Mouse (Mus musculus) CD4-positive, CD25-positive, alpha-beta regulatory T cell, adult 2 months (primary cell): Measurements from ENCODE around the gene Pitpna.
A peak's percentile ranks its signal among the peaks of the same experiment; 100 is the strongest.

ENCODE experiments used
- DNase-seq: peaks from one replicate; pipeline ENCODE4 v3.0.0-alpha.2; 2012; ENCODE audit warnings: low read depth, low spot score

Pitpna gene

DNA sequence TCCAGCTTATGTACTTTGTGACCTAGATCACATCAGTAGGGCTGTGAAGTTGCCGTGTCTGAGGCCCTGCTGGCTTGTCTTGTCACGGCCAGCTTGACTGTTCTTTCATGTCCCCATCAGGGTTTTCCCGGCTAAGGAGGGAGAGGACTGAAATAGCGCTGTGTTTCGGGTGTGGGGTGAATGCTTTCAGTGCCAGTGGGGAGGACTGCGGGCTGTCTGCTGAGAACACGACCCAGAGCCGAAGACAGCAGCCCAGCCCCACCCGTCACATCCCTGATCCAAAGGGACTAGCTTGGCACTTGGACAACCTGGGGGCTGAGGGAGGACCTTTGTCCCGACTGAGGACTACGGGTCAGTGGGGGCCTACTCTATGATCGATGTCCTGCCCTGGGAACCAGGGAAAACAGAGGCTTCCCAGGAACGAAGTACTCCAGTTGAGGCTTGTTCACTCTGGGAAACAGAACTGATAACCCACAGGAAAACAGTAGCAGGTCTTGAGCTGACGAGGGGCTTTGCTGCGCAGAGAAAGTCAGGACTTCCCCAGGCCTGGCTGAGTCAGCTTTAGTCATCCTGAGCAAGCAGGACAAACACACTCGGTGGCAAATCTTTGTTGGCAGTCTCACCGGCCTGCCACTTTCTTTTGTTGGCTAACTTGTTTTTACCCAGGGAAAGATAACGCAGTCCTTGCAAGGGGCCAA, 23.9 kb upstream of the Pitpna start:
- no peak for DNase-seq

DNA sequence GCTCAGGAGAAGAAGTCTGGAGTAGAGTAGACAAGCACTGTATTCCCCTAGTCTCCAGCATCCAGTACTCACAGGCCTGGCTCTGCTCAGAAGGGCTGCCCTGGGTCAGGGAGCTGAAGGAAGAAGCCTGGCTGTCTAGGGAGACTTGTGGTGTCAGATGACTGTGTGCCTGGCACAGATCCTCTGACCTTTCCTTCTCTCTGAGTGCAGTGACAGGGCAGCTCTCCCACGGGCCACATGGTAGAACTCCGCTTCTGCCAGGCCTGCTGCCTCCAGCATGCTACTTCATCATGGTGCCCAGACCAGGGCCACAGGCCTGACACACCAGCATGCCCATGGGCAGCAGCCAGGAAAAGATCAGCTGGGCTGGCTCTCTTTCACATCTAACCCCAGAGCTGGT, 22.0 kb upstream of the Pitpna start:
- DNase-seq: no peak

DNA sequence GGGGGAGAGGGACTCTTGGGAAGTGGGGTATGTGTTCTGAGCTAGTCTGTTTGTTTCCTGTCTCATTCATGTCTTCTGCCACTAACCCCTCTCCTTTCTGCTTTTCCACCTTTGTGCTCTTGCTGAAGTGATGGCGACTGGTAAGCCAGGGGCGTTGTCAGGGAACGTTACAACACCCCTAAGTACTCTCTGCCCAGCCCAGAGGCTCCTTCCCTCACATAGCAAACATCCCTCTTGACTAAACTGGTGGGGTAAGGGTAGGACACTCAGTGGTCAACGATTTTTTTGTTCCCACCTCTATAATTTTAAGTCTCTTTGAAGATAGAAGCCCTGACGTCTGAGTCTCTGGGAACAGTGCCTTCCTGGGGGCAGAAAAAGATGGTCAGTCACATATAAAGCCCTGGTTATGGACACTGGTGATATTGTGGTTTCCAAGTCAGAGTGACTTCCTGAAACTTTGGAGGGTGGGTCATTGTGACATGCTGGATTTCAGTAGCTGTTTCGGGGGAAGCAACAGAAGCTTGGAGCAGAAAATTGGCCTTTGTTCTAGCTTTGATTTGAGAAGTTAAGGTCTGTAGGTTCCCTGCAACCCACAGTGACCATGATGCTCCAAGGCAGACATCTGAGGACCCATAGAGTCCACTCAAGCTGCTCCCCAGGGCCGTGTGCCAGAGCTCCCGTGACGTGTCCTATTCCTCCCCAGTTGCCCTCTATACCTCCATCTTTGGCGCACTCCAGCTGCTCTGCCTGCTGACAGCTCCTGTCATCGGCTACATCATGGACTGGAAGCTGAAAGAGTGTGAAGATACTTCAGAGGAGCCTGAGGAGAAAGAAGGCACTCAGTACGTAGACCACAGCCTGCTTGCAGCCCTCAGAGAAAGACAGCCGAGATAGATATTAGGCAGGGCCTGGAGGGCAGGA, 21.4 kb upstream of the Pitpna start:
- no peak for DNase-seq

DNA sequence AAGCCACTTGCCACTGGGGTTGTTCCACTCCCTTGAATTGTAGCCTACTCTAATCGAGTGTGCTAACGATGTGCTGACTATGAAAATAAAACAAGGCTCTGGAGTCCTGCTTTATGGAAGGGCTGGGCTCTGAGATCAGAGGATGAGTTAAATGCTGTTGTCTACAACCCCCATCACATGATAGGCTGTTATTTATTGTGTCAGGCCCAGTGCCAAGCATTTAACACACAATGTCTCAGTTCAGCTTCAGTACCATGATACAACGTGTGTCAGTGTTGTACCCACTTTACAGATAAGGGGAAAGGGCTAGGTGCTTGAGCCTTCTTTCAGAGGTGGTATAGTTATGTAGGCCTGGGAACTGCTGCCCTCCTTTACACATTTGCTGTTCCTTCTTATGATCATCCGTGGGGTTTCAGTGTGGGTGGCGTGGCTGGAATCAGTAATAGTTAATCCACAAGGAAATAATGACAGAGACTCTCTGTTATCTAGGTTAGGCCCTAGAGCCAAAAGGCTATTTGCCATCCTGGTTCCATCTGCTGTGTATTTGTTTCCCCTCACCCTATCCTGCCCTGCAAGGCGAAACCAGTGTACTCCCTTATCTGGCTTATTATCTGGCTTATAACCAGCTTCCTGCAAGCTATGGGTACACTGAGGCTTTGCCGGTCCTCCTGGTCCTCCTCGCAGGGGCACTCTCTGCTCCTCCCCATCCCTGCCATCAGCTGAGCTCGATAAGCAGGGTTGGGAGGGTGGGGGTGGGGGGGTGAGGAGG, 20.4 kb upstream of the Pitpna start:
- no peak for DNase-seq

DNA sequence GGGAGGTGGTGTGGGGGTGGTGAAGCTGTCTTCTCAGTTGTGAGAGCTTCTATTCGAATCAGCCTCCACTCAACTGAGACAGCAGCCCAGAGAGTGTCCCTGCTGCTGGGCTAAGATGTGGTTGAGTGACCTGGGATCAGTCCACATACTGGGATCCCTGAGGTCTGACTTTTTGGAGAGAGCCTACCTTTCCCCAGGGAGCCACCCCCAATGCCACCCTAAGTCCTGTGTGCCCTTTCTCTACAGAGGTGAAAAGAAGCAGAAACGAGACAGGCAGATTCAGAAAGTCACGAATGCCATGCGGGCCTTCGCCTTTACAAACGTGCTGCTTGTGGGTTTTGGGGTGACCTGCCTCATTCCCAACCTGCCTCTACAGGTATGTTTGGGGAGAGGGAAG, 19.8 kb upstream of the Pitpna start:
- no peak for DNase-seq

DNA sequence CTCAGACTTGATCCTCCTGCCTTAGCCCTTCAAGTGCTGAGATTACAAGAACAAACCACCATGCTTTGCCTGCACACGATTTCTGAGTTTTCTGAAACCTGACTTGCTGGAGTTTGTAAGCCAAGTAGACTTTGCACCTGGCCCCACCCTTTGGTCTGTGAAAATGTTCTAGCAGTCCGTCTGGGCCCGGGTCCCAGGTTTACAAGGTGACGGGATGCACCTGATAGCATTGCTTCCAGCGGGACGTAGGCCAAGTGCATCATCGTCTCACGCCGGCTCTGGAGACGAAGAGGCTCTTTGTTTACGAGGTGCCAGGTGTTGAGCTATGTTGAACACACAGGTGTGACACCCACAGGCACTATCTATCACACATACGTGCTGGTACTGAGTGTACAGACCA, 18.9 kb upstream of the Pitpna start:
- no peak for DNase-seq

DNA sequence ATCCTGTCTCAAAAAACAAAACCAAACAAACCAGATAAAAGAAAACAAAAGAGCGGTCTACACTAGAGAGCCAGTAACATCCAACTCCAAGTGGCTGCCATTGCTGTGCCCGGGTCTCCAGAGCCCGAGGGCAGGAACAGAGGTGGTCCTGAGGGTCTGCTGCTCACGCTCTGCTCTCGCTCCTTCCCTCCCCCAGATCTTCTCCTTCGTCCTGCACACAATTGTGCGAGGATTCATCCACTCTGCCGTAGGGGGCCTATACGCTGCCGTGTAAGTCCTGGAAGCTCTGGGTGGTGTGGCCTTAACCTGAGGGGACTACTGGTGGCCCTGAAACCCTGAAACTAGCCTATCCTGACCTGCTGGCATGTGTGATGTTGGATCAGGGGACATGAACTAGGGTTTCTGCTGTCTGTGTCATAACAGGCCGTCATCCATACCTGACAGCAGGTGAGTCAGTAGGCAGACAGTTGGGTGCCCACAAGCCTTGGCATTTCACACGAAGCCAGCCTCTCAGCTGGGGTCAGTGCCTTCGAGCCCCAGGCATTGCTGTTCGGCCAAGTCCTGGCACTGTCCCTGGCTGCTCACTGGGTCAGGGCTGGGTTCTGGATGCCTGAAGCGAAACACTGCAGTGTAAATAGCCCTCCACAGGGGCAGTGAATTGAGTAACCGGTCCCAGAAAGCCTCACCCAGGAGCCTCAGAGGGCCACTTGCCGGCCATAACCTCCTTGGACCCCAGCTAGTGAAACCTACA, 17.3 kb upstream of the Pitpna start:
- DNase-seq: no peak

DNA sequence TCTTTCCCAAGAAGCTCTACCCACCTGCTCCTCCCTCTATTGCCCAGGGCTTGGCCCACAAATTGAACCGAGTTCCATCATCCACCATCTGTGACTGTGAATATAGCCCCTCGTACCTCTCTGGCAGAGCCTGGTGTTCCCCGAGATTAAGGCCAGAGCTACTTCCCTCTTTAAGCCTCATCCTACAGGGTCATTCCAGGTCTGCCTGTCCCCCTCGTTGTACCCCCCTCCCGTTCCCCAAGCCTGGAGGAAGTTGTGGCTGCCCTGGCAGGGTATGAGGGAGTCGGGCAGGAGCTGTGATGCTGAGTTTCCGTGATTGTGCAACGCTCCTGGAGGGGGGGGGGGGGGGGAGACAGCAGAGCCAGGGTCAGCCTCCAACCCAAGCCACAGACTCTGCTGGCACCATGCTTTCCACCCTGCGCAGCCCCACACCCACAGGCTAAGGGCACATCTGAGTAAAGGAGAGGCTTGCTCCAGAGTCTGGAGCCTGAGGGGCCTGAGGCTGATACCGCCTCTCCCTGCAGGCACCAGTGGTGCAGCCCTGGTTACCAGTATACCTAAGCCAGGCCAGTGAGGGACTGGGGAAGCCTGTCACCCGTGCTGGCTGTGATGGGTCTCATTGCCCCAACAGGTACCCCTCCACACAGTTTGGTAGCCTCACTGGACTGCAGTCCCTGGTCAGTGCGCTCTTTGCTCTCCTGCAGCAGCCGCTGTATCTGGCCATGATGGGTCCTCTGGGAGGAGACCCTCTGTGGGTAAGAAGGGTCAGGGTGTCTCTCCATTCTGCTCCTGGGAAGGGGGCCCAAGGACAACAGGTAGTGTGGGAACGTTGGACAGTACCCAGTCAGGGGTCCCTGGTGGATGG, 16.5 kb upstream of the Pitpna start:
- DNase-seq: no peak

DNA sequence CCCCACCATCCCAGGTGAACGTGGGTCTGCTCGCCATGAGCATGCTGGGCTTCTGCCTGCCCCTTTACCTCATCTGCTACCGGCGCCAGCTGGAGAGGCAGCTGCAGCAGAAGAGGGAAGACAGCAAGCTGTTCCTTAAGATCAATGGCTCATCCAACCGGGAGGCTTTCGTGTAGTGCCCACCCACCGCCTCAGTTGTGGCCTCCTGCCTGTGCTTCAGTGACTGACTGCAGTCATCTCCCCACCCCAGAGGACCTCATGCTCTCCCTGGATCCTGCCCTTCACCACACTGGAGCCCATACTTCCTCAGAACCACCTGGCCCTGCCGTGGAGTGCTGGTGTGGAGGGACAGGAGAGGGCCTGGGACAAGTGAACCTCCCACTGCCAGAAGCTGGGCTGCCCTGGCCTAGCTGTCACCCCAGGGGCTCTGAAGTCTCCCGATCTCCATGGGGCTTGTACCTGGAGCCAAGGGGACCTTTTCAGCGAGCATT, 15.6 kb upstream of the Pitpna start:
- DNase-seq: no peak

DNA sequence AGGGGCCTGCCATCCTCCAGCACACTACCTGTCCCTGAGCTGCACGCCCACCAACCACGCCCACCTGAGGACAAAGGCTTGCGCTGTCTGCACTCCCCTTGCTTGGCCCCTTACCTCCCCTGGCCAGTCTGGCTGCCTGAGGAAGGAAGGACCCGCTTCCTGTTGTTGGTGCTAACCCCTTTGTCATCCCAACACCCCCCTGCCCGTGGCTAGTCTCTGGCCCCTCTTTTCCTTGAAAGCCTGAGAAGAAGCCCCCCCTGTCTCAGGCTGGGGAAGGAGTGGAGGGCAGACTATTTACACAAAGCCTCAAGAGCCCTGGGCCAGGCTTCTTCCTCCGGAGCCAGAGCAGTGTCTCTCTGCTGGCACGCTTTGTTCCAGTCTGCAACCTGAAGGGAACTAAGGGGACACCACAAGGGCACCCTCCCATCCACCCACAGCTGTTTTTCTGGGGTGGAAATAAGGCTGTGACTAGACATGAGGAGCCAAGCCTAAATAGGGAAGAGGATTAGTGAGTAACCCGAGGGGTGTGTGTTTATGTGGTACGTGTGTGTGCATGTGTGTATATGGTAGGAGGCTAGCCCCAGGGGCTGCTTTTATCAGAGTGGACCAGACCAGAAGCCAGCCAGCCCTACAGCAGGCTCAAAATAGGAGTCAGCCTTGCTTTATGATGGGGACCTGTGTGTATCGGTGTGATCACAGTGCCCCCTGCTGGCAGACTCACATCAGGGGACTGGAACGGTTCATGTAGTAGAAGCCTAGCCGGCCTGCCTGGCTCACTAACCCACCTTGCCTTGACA, 14.8 kb upstream of the Pitpna start:
- DNase-seq: peak; percentile 97

DNA sequence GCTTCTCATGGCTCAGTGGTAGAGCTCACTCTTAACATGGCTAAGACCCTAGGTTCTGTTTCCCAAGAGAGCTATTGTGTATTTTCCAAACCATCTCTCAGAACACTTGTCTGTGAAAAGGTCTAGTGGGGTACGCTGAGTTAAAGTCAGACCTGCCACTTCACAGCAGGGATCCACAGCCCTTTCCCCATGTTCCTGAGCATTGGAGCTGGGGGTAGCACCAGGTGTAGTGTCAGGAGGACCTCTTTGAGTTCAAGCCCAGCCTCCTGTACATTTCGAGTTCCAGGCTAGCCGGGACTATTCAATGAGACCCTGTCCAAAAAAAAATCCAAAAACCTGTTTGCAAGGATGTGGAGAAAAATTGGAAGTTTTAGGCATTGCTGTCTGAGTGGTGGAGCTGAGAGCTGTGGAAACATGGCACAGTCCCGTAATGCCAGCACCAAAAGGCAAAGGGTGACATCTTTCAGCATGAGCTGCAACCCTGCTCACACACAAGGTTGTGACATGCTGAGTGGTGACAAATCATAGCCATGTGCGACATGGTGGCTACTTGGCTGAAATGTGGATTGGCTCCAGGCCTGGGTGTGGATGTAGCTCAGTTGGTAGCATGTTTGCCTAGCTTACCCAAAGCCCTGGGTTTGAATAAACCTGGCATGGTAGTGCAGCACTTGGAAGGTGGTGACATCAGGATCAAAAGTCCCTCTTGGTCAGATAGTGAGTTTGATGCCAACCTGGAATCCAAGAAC, 13.3 kb upstream of the Pitpna start:
- DNase-seq: no peak

DNA sequence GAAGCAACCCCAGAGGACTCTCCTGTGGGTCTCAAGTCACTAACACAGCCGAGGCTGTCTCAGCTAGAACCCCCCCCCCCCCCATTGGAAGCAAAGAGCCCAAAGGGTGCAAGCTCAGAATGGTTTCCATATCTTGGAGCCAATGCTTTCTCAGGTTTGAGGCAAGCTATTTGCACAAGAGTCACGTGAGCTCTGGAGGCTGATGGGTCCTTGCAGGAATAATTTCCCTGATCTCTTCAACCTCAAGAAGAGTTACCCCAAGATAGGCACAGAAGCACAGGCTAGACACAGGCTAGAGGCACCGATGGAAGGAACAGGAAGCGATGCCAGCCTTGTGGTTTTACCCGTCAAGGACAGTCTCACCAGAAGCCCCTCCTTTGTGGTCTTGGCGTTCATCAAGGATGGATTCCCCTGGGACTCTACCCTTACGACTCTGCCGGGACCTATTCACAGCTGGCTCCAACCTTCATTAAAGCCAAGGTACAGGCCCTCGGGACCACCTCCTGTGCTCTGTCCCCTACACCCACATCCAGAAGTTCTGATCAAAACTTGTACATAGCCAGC, 12.3 kb upstream of the Pitpna start:
- DNase-seq: no peak

DNA sequence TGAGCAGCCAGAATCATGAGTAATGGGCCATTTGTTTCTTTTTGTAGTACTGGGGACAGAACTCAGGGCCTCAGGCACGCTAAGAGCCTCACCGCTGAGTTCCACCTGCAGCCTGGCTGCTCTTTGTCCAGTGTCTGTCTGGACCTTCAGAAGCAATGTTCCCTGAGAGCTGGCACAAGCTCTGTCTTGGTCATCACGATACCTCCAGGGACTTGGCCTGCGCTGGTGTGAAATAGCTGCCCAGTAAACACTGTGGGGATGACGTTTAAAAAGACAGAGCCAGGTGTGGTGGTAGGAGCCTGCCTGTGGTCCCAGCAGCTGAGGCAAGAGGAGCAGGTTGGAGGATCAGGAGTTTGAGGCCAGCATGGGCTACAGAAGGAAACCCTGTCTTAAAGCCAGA, 9.3 kb upstream of the Pitpna start:
- no peak for DNase-seq

DNA sequence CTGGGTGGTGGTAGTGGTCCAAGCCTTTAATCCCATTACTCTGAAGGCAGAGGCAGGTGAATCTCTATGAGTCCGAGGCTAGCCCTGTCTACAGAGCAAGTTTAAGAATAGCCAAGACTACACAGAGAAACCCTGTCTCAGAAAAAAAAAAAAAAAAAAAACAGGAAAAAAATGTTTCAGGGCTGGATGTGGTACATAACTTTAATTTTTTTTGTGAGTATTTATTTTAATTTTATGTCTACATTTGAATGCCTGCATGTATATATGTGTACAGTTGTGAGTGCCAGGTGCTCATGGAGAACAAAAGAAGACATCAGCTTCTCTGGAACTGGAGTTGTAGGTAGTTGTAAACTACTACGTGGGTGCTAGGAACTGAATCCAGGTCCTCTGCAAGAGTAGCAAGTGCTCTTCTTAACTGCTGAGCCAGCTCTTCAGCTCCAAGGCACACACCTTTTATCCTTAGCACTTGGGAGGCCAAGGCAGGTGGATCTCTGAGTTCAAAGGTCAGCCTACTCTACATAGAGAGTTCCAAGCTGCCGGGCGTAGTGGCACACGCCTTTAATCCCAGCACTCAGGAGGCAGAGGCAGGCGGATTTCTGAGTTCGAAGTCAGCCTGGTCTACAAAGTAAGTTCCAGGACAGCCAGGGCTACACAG, 6.3 kb upstream of the Pitpna start:
- no peak for DNase-seq

DNA sequence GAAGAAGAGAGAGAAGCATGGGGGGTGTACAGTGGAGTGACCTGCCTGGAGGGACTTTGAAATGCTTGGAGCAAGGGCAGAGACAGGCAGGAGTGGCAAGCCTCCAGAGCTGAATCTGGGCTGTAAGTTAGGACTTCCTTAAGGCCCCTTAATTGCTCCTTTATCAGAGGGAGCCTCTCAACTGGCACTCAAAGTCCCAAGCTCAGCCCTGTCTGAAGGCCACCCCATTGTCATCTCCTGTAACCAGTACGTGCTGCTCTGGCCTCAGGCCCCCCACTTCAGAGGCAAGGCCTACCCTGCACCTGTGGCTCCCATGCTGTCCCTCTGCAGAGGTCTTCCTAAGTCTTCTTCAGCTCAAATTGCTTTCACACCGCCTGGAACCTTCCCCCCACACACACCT, 4.4 kb upstream of the Pitpna start:
- DNase-seq: no peak

DNA sequence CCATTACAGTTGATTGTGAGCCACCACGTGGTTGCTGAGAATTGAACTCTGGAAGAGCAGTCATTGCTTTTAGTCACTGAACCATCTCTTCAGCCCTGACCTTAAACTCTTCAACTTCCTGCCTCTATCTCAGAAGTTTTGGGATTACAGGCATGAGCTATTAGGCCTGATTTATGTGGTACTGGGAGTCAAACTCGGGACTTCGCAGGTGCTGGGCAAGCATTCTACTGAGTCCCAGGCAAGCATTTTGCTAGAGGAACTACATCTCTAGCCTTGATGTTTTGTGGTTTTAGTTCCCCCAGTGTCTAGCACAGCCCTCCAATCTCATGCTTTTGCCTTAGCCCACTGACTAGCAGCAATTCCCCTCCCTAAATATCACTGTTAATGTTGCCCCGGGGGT, 2.8 kb upstream of the Pitpna start:
- DNase-seq: no peak

DNA sequence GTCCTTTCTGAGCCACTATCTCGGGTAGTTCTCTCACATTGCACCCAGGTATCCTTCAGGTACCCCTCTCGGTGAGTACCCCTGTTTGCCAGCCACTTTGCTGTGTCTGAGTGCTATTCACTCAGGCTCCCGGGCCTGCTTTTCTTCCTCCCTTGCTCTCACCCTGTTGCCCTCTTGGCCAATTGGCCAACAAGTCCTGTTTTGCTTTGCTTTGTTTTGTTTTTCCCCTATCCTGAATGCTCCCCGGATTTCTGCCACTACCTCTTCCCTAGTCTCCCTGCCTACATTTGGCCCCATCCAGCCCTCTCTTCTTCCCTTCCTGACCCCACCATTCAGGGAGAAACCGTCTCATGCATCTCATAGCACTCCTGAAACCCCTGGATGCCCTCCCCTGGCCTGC, 1.9 kb upstream of the Pitpna start:
- DNase-seq: no peak

DNA sequence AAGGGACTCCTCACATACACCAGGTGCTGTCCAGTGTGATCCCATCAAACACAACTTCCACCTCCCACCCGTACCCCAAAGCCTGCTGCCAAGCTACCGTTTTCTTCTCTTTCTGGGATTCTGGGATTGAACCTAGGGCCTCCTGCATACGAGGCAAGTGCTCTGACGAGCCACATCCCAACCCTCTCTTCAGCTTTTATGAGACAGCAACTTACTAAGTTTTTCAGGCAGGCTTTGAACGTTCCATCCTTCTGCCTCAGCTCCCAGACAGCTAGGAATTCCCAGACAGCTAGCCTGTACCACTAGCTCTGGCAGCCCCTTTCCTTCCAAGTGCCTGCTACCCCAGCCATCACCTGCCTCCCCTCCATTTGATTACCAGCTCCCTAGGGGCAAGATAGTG, 934 bp upstream of the Pitpna start:
- DNase-seq: no peak
